Mouse (Mus musculus) hematopoietic multipotent progenitor cell, adult 10-12 weeks (in vitro differentiated cells): ENCODE data around the gene Tgm3. TPM values are rescaled to one million over a fixed set of nuclear protein-coding genes. Genes with fewer than 3 reads are reported as not detected.

Experiments
- polyA plus RNA-seq: library from polyadenylated mRNA; stranded (reverse); fragments of >175 nt; gene quantifications from 2 replicates; pipeline ENCODE4 v1.2.3, GENCODE M21; 2012; ENCODE audit warnings: low replicate concordance

Gene Tgm3
- 0.07 and 0.15 TPM in 2 replicates for polyA plus RNA-seq

GRCm38 (mm10) chr2:130012026-130012425 is at the start of gene Tgm3:
TSS of gene Tgm3 (plus strand) at chr2:130012349.

Other genes starting within 250 kb of the Tgm3 start
- 6.5 and 8.4 TPM in 2 replicates for gene Stk35, start 211.8 kb upstream of the Tgm3 start, polyA plus RNA-seq
- gene Tgm6, start 100.1 kb downstream of the Tgm3 start, polyA plus RNA-seq = not detected in 2 replicates
- 226 and 366 TPM in 2 replicates for gene Snrpb, start 167.1 kb downstream of the Tgm3 start, polyA plus RNA-seq
- not detected in 2 replicates for gene Tmc2, start 182.8 kb downstream of the Tgm3 start, polyA plus RNA-seq